Mouse (Mus musculus) urinary bladder, postnatal 25 days (tissue): Measurements from ENCODE around the gene Lkaaear1.

Experiments used
- DNase-seq: peaks from one replicate; pipeline ENCODE4 v3.0.0; 2022; ENCODE audit warnings: low spot score

The Lkaaear1 gene

DNA sequence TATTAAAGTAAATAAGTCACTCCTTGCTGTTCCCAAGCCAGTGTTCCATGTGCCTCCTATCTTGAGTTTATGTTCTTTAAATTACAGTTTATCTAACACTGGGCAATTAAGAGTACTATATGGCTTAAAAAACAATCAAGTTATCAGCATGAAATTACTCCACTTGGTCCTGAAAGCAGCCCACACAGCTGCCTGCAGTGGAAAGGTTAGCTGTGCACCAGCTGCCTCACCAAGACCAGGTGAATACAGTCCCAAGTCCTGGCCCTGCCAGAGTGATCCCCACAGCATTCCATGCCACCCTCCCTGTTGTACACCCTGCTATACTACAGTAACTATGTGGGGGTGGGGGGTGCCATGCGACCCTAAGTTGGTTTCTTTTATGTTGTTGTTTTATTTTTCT is 44.7 kb downstream of the Lkaaear1 start:
- DNase-seq, result no peak

DNA sequence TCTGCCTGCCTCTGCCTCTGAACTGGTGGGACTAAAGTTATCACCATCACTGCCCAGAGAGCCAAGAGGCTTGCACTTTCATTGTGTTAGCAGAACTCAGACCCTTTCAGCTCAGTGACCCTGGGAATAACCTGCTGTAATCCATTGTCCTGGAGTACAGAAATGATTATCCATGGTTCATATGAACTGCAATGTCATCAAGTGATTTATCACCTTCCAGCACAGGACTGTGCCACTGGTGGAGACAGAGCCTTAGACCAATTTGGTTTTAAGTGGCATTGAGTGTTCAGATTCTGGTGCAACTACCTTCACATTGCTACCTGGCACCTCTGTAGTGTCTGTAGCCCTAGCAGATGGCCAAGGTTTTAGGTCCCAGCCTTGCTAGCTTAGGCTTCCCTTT is 45.2 kb downstream of the Lkaaear1 start:
- no peak for DNase-seq

DNA sequence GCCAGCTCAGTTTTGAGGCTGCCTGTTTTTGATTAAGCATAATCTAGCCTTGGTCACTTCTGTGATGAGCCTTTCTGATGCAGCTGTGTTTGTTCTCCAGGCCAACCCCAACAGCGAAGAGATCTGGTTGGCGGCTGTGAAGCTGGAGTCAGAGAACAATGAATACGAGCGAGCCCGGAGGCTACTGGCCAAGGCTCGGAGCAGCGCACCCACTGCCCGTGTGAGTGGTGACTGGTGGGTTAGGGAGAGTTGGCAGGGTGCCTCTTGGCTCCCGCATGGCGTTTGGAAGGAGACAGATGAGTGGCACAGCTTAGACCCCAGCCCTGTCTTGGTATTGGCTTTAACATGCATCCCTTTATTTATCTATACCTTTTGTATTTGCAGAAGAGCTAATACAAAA is 49.3 kb downstream of the Lkaaear1 start:
- DNase-seq, result no peak
